Mouse (Mus musculus): ENCODE data around the gene Spink8.
"Not testable (repeated sequence)": the region's sequence is repeated elsewhere in the genome, so short reads cannot be mapped to it uniquely, and the experiment has no call there.

Gene Spink8

GRCm38 (mm10) chr9:109811980-109812379, at the start of gene Spink8:
Gene Spink8, plus strand, starts transcription at chr9:109812280.
- no peak for DNase-seq (ENCODE audit: low spot score in 2 of 2)

GRCm38 (mm10) chr9:109766841-109767240, 45.2 kb upstream of the Spink8 start:
- DNase-seq (ENCODE audit: low spot score in 2 of 2): not testable (repeated sequence)

GRCm38 (mm10) chr9:109790570-109790969, 21.5 kb upstream of the Spink8 start, which contains the start of gene Fbxw27:
Gene Fbxw27, minus strand, starts transcription at chr9:109790670.
- not testable (repeated sequence) for DNase-seq (ENCODE audit: low spot score in 2 of 2)

- no peak for DNase-seq (ENCODE audit: low spot score in 2 of 2)
These were observed 16.9 kb upstream of the Spink8 start for GRCm38 (mm10) chr9:109795221-109795620.

GRCm38 (mm10) chr9:109795811-109796210, 16.3 kb upstream of the Spink8 start:
- no peak for DNase-seq (ENCODE audit: low spot score in 2 of 2)

GRCm38 (mm10) chr9:109798051-109798450, 14.0 kb upstream of the Spink8 start:
- DNase-seq (ENCODE audit: low spot score in 2 of 2): peak in 1 of 2 experiments; percentile 10

GRCm38 (mm10) chr9:109805596-109805995, 6.5 kb upstream of the Spink8 start:
- DNase-seq (ENCODE audit: low spot score in 2 of 2): not testable (repeated sequence)

GRCm38 (mm10) chr9:109806260-109806659, 5.8 kb upstream of the Spink8 start:
- DNase-seq (ENCODE audit: low spot score in 2 of 2): no peak

- no peak for DNase-seq (ENCODE audit: low spot score in 2 of 2)
These were observed 5.3 kb upstream of the Spink8 start for GRCm38 (mm10) chr9:109806695-109807293.

GRCm38 (mm10) chr9:109807898-109808297, 4.2 kb upstream of the Spink8 start:
- no peak for DNase-seq (ENCODE audit: low spot score in 2 of 2)

GRCm38 (mm10) chr9:109813424-109813823, 1.3 kb downstream of the Spink8 start:
- DNase-seq (ENCODE audit: low spot score in 2 of 2): peak in 1 of 2 experiments; percentile 6

- peak; percentile 12 to 13 for DNase-seq (ENCODE audit: low spot score in 2 of 2)
These were observed 4.3 kb downstream of the Spink8 start for GRCm38 (mm10) chr9:109816341-109816740.

GRCm38 (mm10) chr9:109825739-109826138, 13.7 kb downstream of the Spink8 start:
- no peak for DNase-seq (ENCODE audit: low spot score in 2 of 2)

GRCm38 (mm10) chr9:109826181-109826580, 14.1 kb downstream of the Spink8 start:
- no peak for DNase-seq (ENCODE audit: low spot score in 2 of 2)

- DNase-seq (ENCODE audit: low spot score in 2 of 2): peak; percentile 88
These were observed 20.5 kb downstream of the Spink8 start, which contains the start of gene Nme6 for GRCm38 (mm10) chr9:109832391-109833087. Gene Nme6, plus strand, starts transcription at chr9:109832749.

- DNase-seq (ENCODE audit: low spot score in 2 of 2): no peak
These were observed 21.0 kb downstream of the Spink8 start for GRCm38 (mm10) chr9:109833088-109833412.

GRCm38 (mm10) chr9:109849312-109849758, 37.3 kb downstream of the Spink8 start, which contains the start of gene Camp:
Gene Camp, minus strand, starts transcription at chr9:109849617.
- DNase-seq (ENCODE audit: low spot score in 2 of 2): no peak

GRCm38 (mm10) chr9:109850099-109850498, 38.0 kb downstream of the Spink8 start:
- DNase-seq (ENCODE audit: low spot score in 2 of 2): no peak

GRCm38 (mm10) chr9:109854341-109854740, 42.3 kb downstream of the Spink8 start:
- DNase-seq (ENCODE audit: low spot score in 2 of 2): no peak

- DNase-seq (ENCODE audit: low spot score in 2 of 2): no peak
These were observed 43.9 kb downstream of the Spink8 start for GRCm38 (mm10) chr9:109855947-109856346.

GRCm38 (mm10) chr9:109862397-109863044, 50.4 kb downstream of the Spink8 start:
- peak; percentile 76 for DNase-seq (ENCODE audit: low spot score in 2 of 2)

- no peak for DNase-seq (ENCODE audit: low spot score in 2 of 2)
These were observed 51.0 kb downstream of the Spink8 start for GRCm38 (mm10) chr9:109863085-109863484.

- no peak for DNase-seq (ENCODE audit: low spot score in 2 of 2)
These were observed 54.1 kb downstream of the Spink8 start for GRCm38 (mm10) chr9:109866218-109866617.
